Mouse (Mus musculus) liver, postnatal 0 days (tissue): ENCODE data around the gene Ppm1h. TPM values are rescaled to one million over a fixed set of nuclear protein-coding genes. Genes with fewer than 3 reads are reported as not detected.

Experiments used
- ATAC-seq: fragments of 200-750 bp; cut with Nextera tagmentation; 2 replicates; pipeline ENCODE4 v1.8.0; 2017; ENCODE audit warnings: mild to moderate bottlenecking, moderate library complexity
- DNase-seq: peaks from one replicate; pipeline ENCODE4 v3.0.0-alpha.2; 2016
- H3K27ac ChIP-seq: fragments of 300-500 bp; sonication (generic); 2 replicates; pipeline ENCODE4 v1.5.1; 2014; ENCODE audit warnings: antibody characterized with exemption, moderate library complexity, mild to moderate bottlenecking, low read depth
- H3K27me3 ChIP-seq: fragments of 300-500 bp; sonication (generic); 2 replicates; pipeline ENCODE4 v1.6.1; 2014; ENCODE audit warnings: low read length, control low read depth, mixed read lengths; ENCODE audit not compliant: insufficient read depth
- H3K36me3 ChIP-seq: fragments of 300-500 bp; sonication (generic); replicated peaks from 2 replicates; pipeline ENCODE4 v1.6.1; 2014; ENCODE audit warnings: mild to moderate bottlenecking, control low read depth, low read length, moderate library complexity, mixed read lengths; ENCODE audit not compliant: insufficient read depth
- H3K4me1 ChIP-seq: fragments of 300-500 bp; sonication (generic); 2 replicates; pipeline ENCODE4 v1.6.1; 2014; ENCODE audit warnings: antibody characterized with exemption, mild to moderate bottlenecking, control low read depth; ENCODE audit not compliant: insufficient read depth
- H3K4me2 ChIP-seq: fragments of 300-500 bp; sonication (generic); 2 replicates; pipeline ENCODE4 v1.6.1; 2014; ENCODE audit warnings: low read depth, mild to moderate bottlenecking, low read length, moderate library complexity, mixed read lengths
- H3K4me3 ChIP-seq: fragments of 300-500 bp; sonication (generic); 2 replicates; pipeline ENCODE4 v1.5.1; 2014; ENCODE audit warnings: low read depth, low read length
- H3K9ac ChIP-seq: fragments of 300-500 bp; sonication (generic); replicated peaks from 2 replicates; pipeline ENCODE4 v1.6.1; 2014; ENCODE audit warnings: mild to moderate bottlenecking, moderate library complexity
- H3K9me3 ChIP-seq: fragments of 300-500 bp; sonication (generic); 2 replicates; pipeline ENCODE4 v1.6.1; 2016; ENCODE audit warnings: mild to moderate bottlenecking, control low read depth, low read length, mixed read lengths
- CTCF ChIP-seq: sonication (generic); IDR thresholded peaks from 2 replicates; pipeline ENCODE4 v1.5.1; 2016; ENCODE audit warnings: antibody characterized with exemption, low read depth
- EP300 ChIP-seq: IDR thresholded peaks from 2 replicates; pipeline ENCODE4 v1.6.1; 2016; ENCODE audit warnings: antibody characterized with exemption, low read depth, mild to moderate bottlenecking
- WGBS: fragments of 180-500 bp; shearing (Covaris S2); extraction: QIAGEN DNeasy Blood & Tissue Kit; methylation state at CpG from one replicate; pipeline ENCODE4 v1.1.7; 2014; ENCODE audit not compliant: insufficient replicate concordance; 5-methylcytosine and 5-hydroxymethylcytosine counted together
- polyA plus RNA-seq: library from polyadenylated mRNA; unstranded; fragments of >200 nt; fragmentation: Nextera tagmentation; extraction: Ambion mirVana; gene quantifications from 2 replicates; pipeline ENCODE4 v1.2.1, GENCODE M21; 2015

The Ppm1h gene
- polyA plus RNA-seq, 1 experiment from 2014 or later, result 3.9 TPM

DNA sequence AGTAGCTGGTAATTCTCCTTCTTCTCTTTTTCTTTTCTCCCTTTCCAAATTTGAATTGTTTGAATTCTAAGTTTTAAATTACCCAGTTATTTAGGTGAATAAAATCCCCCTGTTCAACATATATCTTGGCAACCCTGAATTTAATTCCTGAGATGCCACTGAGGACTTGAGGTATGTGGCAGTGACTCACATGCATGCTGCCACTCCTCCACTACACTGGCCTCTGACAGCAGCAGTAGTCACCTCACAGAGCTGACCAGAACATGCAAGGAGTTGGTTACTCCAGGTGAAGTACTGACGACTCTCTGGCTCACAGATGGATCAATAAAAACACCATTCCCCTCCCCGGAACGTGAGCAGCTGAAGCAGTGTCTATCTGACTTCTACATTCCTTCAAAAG lies 98.9 kb downstream of the Ppm1h start:
- no peak overlapping the region for H3K4me3 ChIP-seq
- peaks cover 3% of the 10 kb centered on the region; the same call in 1 of the 2 replicates for H3K4me1 ChIP-seq
- no peak overlapping the region for H3K4me2 ChIP-seq
- H3K9ac ChIP-seq, result no peak overlapping the region
- TF ChIP-seq CTCF (no peak), EP300 (no peak)
- no peak overlapping the region for H3K27ac ChIP-seq
- no peaks in the 10 kb centered on the region for H3K27me3 ChIP-seq
- ATAC-seq, result no peak
- no peaks in the 10 kb centered on the region for H3K9me3 ChIP-seq
- no peak for DNase-seq
- WGBS, result 66% methylated on average over 3 of the region's 3 CpGs
- H3K36me3 ChIP-seq, result no peaks in the 10 kb centered on the region

DNA sequence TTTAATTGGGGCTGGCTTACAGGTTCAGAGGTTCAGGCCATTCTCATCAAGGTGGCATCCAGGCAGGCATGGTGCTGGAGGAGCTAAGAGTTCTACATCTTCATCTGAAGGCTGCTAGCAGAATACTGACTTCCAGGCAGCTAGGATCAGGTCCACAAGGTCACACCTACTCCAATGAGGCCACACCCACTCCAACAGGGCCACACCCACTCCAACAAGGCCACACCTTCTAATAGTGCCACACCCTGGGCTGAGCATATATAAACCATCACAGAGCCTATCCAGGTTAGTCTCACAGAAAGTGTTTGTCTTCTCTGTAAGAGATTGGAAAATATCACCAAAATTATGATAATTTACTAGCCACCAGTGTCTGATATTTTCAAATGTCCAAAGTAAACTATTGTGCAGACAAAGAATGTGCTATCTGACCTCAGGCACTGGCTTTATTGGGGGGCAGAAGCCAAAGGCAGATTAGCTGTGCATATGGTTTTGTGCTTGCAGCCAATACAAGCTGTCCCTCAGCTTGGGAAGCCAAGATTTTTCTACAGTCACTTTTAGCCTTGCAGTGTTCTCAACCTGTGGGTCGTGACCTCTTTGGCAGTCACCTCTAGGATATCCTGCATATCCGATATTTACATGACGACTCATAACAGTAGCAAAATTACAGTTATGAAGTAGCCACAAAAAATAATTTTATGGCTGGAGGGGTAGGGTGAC lies 99.5 kb downstream of the Ppm1h start:
- peaks cover 3% of the 10 kb centered on the region; the same call in 1 of the 2 replicates for H3K4me1 ChIP-seq

DNA sequence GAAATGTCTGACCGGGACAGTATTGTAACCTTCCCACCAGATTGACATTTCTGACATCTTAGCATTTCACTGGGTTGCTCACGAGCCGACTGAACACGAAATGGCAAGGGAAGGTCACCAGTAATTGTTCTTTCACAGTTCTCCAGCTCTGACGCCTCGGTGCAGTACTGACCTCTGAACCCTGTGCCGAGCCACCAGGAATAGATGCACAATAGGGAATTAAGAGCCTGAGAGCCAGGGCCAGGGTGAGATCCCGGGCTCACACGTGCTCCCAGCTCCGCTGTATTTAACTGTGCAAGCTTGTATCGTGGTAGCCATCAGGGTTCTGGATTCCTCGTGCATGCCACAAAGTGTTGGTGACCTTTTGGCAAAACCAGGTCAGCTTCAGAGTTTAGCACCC lies 100.8 kb downstream of the Ppm1h start:
- WGBS, result 57% methylated on average over 12 of the region's 12 CpGs
- H3K4me2 ChIP-seq, result no peak overlapping the region
- no peak for TF ChIP-seq CTCF
- TF ChIP-seq EP300, result no peak
- H3K9ac ChIP-seq, result no peak overlapping the region
- H3K27me3 ChIP-seq, result no peaks in the 10 kb centered on the region
- H3K4me3 ChIP-seq, result no peak overlapping the region
- no peak for ATAC-seq
- H3K27ac ChIP-seq, result no peak overlapping the region
- H3K9me3 ChIP-seq, result no peaks in the 10 kb centered on the region
- no peaks in the 10 kb centered on the region for H3K36me3 ChIP-seq
- no peak for DNase-seq
- peaks cover 3% of the 10 kb centered on the region; the same call in 1 of the 2 replicates for H3K4me1 ChIP-seq

More for the DNA sequence above, 99.5 kb downstream of the Ppm1h start:
- no peaks in the 10 kb centered on the region for H3K9me3 ChIP-seq
- no peaks in the 10 kb centered on the region for H3K27me3 ChIP-seq
- no peak overlapping the region for H3K9ac ChIP-seq
- H3K27ac ChIP-seq, result no peak overlapping the region
- WGBS, result 72% methylated on average over 3 of the region's 3 CpGs
- H3K36me3 ChIP-seq, result no peaks in the 10 kb centered on the region
- no peak overlapping the region for H3K4me3 ChIP-seq
- TF ChIP-seq CTCF (no peak), EP300 (no peak)
- no peak overlapping the region for H3K4me2 ChIP-seq
- DNase-seq, result no peak
- peak; percentile 40; the same call in 1 of the 2 replicates for ATAC-seq

DNA sequence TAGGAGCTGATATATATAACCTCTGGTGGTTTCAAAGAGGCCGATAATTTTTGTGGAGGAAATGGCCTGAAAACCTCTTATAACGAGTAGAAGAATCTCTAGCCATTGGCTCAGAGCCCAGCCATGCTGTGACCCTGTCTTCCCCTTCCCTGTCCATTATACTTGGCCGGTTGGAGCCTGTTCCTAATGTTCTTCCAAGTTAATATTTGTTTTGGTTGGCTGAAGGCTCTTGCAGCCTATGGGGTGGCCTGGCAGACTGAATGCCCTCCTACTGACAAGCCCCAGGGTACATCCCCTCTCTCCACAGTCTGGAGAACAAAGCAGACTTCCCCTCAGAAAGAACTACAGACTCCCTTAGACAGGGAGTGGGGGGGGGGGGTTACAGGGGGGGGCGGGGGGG lies 104.2 kb downstream of the Ppm1h start:
- no peaks in the 10 kb centered on the region for H3K9me3 ChIP-seq
- no peak overlapping the region for H3K9ac ChIP-seq
- TF ChIP-seq CTCF (no peak), EP300 (no peak)
- DNase-seq (peak; percentile 36), ATAC-seq (peak; percentile 92)
- H3K27me3 ChIP-seq, result no peaks in the 10 kb centered on the region
- no peaks in the 10 kb centered on the region for H3K36me3 ChIP-seq
- H3K27ac ChIP-seq, result peak overlapping the region; percentile 22; the same call in 1 of the 2 replicates
- WGBS, result 42% methylated on average over 4 of the region's 4 CpGs
- peaks cover 3% of the 10 kb centered on the region; the same call in 1 of the 2 replicates for H3K4me1 ChIP-seq
- no peak overlapping the region for H3K4me2 ChIP-seq
- H3K4me3 ChIP-seq, result no peak overlapping the region

DNA sequence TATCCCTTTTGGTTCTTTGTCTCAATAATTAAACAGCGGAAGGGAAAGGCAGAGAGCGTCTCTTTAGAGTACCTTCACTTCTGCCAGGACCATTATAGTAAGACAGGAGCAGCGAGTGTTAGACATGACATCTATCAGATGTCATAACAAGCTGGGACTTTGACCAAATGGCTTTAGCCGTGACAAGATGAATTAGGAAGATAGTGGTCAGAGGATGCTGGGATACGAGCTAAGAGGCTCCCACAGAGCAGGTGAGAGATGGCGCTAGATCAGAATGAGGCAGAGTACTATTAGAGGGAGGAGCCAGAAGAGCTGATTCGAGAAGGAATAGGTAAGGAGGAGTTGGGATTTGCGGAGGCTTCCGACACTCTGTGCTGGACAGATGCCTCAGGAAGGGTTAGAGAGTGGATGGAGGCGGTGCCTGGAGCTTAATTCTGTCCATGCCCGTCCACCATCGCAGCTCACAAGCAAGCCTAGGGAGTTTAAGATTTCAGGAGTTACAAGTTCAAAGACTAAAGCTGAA lies 111.1 kb downstream of the Ppm1h start:
- H3K27ac ChIP-seq, result no peak overlapping the region
- H3K4me3 ChIP-seq, result no peak overlapping the region
- H3K9me3 ChIP-seq, result no peaks in the 10 kb centered on the region
- no peaks in the 10 kb centered on the region for H3K36me3 ChIP-seq
- ATAC-seq, result no peak
- no peak for DNase-seq
- peaks cover 8% of the 10 kb centered on the region for H3K4me1 ChIP-seq
- TF ChIP-seq CTCF (no peak), EP300 (no peak)
- 71% methylated on average over 12 of the region's 12 CpGs for WGBS
- no peak overlapping the region for H3K4me2 ChIP-seq
- no peak overlapping the region for H3K9ac ChIP-seq
- no peaks in the 10 kb centered on the region for H3K27me3 ChIP-seq

DNA sequence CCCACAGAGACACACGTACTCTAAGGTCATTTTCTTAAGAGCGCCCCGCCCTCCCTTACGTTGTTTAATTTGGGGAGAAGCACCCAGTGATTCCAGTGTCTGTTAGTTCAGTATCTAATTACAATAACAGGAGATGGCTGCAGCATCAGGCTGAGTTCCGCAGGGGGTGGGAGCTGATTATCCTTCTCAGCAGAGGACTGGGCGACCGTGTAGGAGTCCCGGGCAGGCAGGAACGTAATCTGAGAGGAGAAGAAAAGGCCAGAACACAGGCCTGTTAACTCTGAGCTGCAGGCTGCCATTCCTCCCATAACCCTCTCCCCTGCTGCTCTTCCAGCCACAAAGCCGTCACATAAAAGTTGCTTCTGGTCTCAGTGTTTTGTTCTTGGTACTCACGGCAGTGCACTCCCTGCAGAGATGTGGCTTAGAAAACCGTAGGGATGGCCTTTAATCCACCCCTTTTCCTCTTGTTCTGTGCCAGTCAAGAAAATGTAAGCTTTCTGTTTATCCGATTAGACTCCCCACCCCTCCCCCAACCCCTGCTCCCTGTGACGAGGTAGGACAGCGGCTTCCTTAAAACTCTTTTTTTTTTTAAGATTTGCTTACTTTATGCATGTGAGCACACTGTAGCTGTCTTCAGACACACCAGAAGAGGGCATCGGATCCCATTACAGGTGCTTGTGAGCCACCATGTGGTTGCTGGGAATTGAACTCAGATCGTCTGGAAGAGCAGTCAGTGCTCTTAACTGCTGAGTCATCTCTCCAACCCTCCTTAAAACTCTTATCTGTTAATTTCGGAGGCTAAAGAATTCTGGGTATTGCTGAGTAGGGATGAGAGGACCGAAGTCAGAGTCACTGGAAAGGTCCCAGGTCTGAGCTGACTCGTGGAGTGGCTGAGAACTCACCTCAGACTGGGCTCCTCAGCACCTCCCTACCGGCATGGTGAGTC lies 113.7 kb downstream of the Ppm1h start:
- 25% methylated on average over 21 of the region's 21 CpGs for WGBS
- TF ChIP-seq CTCF (no peak), EP300 (no peak)
- H3K4me2 ChIP-seq, result peak overlapping the region; percentile 60
- H3K4me3 ChIP-seq, result peak overlapping the region; percentile 33; the same call in 1 of the 2 replicates
- H3K27ac ChIP-seq, result no peak overlapping the region
- H3K9me3 ChIP-seq, result no peaks in the 10 kb centered on the region
- ATAC-seq, result peak; percentile 9; the same call in 1 of the 2 replicates
- peak overlapping the region; percentile 23 for H3K9ac ChIP-seq
- DNase-seq, result no peak
- peaks cover 8% of the 10 kb centered on the region for H3K4me1 ChIP-seq
- no peaks in the 10 kb centered on the region for H3K27me3 ChIP-seq
- H3K36me3 ChIP-seq, result no peaks in the 10 kb centered on the region
